Mouse (Mus musculus): ENCODE data around the gene Acap1. TPM values are rescaled to one million over a fixed set of nuclear protein-coding genes. Genes with fewer than 3 reads are reported as not detected.
A peak's percentile ranks its signal among the peaks of the same experiment; 100 is the strongest.

The Acap1 gene
- 1.0 and 1.2 TPM in 2 replicates for polyA plus RNA-seq (2016; fragmentation: Nextera tagmentation; extraction: Ambion mirVana)

DNA sequence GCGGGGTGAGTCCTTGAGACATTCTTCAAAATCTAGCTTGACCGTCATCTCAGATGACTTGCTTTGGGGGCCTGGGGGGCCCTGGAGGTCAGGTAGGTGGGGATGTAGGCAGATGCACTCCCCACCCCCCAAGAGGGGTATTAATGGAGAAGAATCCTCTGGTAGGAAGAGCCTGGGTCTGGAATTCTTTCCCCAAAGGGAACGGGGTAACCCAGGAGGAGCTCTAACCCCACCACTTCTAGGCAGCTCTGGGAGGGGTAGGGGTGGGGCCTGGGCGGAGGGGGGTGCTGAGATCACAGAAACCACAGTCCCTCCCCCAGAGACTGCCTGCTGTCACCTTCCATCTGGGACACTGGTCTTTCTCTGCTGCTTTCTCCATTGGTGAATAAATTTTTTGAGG lies at the start of gene Acap1:
Gene Acap1, minus strand, starts transcription at position 249 of the 400 bp plus-strand sequence.
- no peak for DNase-seq (ENCODE audit: low spot score)
- 69% methylated on average over 4 of the region's 4 CpGs for WGBS
- Histone ChIP-seq H3K4me3 (no peak within 1 kb of the TSS), H3K27me3 (ENCODE audit: low read depth, poor library complexity, severe bottlenecking) (no peaks in the 10 kb centered on the region), H3K4me1 (peaks cover 29% of the 10 kb centered on the region), H3K9me3 (replicated peaks) (no peaks in the 10 kb centered on the region), H3K36me3 (peaks cover 5% of the 10 kb centered on the region; the same call in 1 of the 2 replicates), H3K27ac (replicated peaks) (no peak within 1 kb of the TSS)

DNA sequence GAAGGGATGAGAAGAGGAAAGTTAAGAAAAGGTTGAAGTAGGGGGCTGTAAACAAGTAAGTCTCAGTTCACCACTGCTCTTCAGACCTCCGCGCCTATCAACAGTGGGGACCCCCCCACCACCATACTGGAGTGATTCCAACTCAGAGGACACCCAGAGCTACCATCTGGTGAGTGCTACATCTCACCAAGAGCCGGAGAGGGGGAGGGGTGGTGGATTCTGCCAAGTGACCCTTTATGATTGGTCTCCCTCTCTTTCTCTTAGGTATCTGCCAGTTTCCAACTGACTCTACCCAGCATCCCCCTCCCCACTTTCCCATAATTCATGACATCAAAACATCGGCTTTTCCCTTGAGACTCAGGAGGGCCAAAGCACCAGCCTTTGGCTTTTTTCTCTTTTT lies 45.6 kb upstream of the Acap1 start:
- H3K4me3 ChIP-seq = no peak overlapping the region
- H3K27ac ChIP-seq (replicated peaks) = no peak overlapping the region
- WGBS = 90% methylated on average over 4 of the region's 4 CpGs
- H3K9me3 ChIP-seq (replicated peaks) = no peaks in the 10 kb centered on the region
- H3K4me1 ChIP-seq = peaks cover 23% of the 10 kb centered on the region
- peaks cover 43% of the 10 kb centered on the region for H3K27me3 ChIP-seq (ENCODE audit: low read depth, poor library complexity, severe bottlenecking)
- no peak for DNase-seq (ENCODE audit: low spot score)
- peaks cover 31% of the 10 kb centered on the region for H3K36me3 ChIP-seq

DNA sequence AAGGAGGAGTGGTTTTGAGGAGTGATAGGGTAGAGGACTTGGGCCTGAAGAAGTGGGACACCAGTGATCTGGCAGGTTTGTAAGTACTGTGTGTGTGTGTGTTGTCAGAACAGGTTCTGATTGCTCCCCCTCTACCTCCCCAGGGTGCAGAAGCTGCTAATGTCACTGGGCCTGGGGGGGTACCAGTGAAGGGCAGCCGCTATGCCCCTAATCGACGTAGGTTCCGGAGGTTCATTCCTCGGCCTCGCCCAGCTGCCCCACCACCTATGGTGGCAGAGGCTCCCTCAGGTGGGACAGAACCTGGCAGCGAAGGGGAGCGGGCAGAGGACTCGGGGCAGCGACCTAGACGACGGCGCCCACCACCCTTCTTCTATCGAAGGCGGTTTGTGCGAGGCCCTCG lies 44.4 kb upstream of the Acap1 start:
- 93% methylated on average over 17 of the region's 17 CpGs for WGBS
- H3K27me3 ChIP-seq (ENCODE audit: low read depth, poor library complexity, severe bottlenecking) = peaks cover 55% of the 10 kb centered on the region
- peaks cover 19% of the 10 kb centered on the region for H3K36me3 ChIP-seq

DNA sequence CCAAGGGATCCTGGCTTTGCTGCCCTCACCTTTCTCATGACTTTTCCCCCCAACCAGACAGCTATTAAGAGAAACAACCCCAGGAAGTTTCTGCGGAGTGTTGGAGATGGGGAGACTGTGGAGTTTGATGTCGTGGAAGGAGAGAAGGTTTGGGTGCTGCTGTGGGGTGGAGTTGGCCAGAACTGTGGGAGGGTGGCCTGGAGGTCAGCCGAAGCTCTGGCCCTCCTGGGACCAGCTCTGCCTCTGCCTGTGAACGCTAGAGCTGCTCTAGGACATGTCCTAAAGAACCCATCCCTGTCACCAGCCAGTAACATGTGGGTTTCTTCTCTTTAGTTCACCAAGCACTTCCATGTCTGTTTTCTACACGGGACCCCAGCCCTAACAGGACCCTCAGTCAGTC lies 43.8 kb upstream of the Acap1 start:
- Histone ChIP-seq H3K36me3 (peaks cover 14% of the 10 kb centered on the region), H3K4me3 (no peak overlapping the region; the same call in 1 of the 2 replicates), H3K4me1 (peaks cover 39% of the 10 kb centered on the region), H3K27me3 (ENCODE audit: low read depth, poor library complexity, severe bottlenecking) (peaks cover 61% of the 10 kb centered on the region), H3K9me3 (replicated peaks) (no peaks in the 10 kb centered on the region), H3K27ac (replicated peaks) (no peak overlapping the region)
- DNase-seq (ENCODE audit: low spot score) = no peak
- 67% methylated on average over 5 of the region's 5 CpGs for WGBS

More for the DNA sequence above, 44.4 kb upstream of the Acap1 start:
- Histone ChIP-seq H3K4me3 (no peak overlapping the region), H3K9me3 (replicated peaks) (no peaks in the 10 kb centered on the region), H3K27ac (replicated peaks) (no peak overlapping the region), H3K4me1 (peaks cover 33% of the 10 kb centered on the region)
- no peak for DNase-seq (ENCODE audit: low spot score)

DNA sequence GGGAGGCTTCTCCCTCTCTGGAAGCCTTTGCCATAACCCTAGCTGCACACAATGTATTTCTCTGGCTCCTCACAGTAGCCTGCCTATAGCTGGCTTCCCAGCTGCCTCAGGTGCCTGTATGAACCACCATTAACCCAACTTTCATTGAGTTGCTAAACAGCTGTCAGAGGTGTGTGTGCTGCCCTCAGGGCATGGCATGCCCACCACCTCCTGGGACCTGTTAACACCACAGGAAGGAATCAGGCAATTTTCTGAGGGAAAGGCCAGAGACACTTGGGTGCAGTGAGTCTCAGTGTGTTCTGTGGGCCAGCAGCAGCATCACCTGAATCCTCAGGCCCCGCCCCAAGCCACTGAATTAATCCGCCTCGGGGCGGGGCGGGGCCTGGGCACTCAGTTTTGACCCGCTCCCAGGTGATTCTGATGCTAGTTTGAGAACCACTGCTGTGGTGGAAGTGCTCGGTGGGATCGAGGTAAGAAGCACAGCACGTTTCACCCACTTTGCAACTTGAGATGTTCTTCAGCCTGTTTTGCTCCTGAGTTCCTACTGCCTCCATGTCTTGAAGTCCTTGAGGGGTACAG lies 43.2 kb upstream of the Acap1 start:
- H3K4me3 ChIP-seq = peak overlapping the region; percentile 14; the same call in 1 of the 2 replicates

DNA sequence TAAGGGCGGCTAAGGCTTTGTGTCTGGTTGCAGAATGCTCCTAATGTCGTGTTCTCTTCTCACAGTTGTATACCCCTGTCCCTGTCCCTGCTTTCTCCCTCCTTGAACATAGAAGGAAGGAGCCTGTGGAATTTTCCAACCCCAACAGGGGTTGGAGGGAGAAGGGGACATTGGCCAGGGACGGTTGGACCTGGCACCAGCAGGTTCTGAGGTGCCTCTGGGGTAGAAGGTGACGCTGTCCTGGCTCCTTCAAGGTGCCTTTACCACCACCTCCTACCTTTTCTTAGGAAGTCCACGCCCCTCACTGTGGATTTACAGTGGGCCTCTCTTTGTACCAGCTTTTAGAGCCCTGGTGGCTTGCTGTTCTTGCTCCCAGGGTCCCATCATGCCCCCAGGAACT lies 42.5 kb upstream of the Acap1 start:
- no peak for DNase-seq (ENCODE audit: low spot score)
- H3K36me3 ChIP-seq = peaks cover 5% of the 10 kb centered on the region; the same call in 1 of the 2 replicates
- no peak overlapping the region for H3K27ac ChIP-seq (replicated peaks)
- 76% methylated on average over 5 of the region's 5 CpGs for WGBS
- no peaks in the 10 kb centered on the region for H3K9me3 ChIP-seq (replicated peaks)
- peak overlapping the region; percentile 3; the same call in 1 of the 2 replicates for H3K4me3 ChIP-seq
- peaks cover 62% of the 10 kb centered on the region for H3K27me3 ChIP-seq (ENCODE audit: low read depth, poor library complexity, severe bottlenecking)
- H3K4me1 ChIP-seq = peaks cover 43% of the 10 kb centered on the region

More for the DNA sequence above, 43.2 kb upstream of the Acap1 start:
- peaks cover 9% of the 10 kb centered on the region; the same call in 1 of the 2 replicates for H3K36me3 ChIP-seq
- WGBS = 27% methylated on average over 9 of the region's 9 CpGs
- H3K9me3 ChIP-seq (replicated peaks) = no peaks in the 10 kb centered on the region
- no peak overlapping the region for H3K27ac ChIP-seq (replicated peaks)
- no peak for DNase-seq (ENCODE audit: low spot score)
- H3K4me1 ChIP-seq = peaks cover 43% of the 10 kb centered on the region
- H3K27me3 ChIP-seq (ENCODE audit: low read depth, poor library complexity, severe bottlenecking) = peaks cover 62% of the 10 kb centered on the region

DNA sequence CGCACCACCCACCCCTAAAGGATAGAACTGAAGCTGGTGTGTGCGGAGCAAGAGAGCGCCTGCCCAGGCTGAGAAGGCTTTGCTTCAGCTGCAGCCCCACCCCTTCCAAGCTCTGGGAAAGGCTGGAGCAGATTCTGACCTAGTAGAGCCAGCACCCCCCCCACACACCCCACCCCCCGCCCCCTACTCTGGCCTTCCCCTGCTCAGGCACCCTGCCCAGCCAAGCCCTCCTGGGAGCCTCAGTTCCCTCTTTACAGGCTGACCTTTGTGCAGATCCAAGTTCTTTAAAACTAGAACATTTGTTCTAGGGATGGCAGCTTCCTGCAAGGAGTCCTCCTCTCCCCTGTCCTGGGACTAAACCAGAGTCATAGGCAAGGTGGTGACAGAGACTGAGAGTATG lies 42.0 kb upstream of the Acap1 start:
- Histone ChIP-seq H3K27ac (replicated peaks) (no peak overlapping the region), H3K4me1 (peaks cover 43% of the 10 kb centered on the region), H3K9me3 (replicated peaks) (no peaks in the 10 kb centered on the region), H3K36me3 (peaks cover under 1% of the 10 kb centered on the region; the same call in 1 of the 2 replicates), H3K4me3 (peak overlapping the region; percentile 3; the same call in 1 of the 2 replicates), H3K27me3 (ENCODE audit: low read depth, poor library complexity, severe bottlenecking) (peaks cover 62% of the 10 kb centered on the region)
- WGBS = 48% methylated on average over 4 of the region's 4 CpGs
- no peak for DNase-seq (ENCODE audit: low spot score)

DNA sequence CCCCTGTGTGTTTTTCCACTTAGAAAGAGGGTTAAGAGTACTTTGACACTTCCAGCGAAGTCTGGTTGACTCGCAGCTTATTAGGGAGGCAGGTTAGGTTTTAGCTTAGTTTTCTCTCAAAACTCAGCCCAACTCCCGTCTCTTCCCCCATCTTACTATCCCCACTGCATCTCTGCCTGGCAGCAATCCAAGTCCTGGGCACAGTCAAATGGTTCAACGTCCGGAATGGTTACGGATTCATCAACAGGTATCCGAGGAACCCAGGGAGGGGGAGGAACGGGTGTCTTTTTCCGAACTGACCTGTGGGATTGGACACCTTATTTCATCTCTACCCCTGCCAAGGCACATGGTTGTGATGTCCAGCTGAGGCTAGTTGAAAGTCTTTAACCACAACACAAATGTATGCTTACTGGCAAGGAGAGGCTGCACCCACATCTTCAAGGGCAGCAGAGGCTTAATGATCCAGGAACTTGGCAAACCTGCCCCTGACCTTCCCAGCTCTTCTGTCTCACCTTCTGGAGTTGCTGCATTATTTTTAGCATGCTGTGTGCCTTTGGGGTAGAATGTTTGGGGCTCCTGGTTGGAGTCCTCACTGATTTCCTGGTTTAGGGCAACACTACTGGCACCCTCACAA lies 41.5 kb upstream of the Acap1 start:
- Histone ChIP-seq H3K36me3 (no peaks in the 10 kb centered on the region), H3K4me1 (peaks cover 43% of the 10 kb centered on the region), H3K27me3 (ENCODE audit: low read depth, poor library complexity, severe bottlenecking) (peaks cover 62% of the 10 kb centered on the region), H3K9me3 (replicated peaks) (no peaks in the 10 kb centered on the region), H3K4me3 (peak overlapping the region; percentile 72), H3K27ac (replicated peaks) (no peak overlapping the region)
- DNase-seq (ENCODE audit: low spot score) = no peak
- 53% methylated on average over 9 of the region's 9 CpGs for WGBS

DNA sequence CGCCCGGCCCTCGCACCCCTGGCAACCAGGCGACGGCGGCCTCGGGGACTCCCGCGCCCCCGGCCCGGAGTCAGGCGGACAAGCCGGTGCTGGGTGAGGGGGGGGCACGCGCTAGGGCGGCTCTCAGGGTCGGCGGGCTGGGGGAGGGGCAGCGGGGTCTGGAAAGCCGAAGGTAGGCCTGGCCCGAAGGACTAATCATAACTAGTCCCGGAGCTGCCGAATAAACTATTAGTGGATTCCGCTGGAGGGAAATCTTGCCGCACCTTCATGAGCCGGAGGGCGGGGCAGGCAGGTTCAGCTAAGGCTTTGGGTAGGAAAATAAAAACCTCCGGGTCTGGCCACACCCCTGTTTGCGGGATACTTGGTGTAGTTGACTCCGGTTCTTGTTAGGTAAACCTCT lies 40.8 kb upstream of the Acap1 start:
- Histone ChIP-seq H3K9me3 (replicated peaks) (no peaks in the 10 kb centered on the region), H3K4me3 (peak overlapping the region; percentile 72), H3K27ac (replicated peaks) (peak overlapping the region; percentile 84), H3K27me3 (ENCODE audit: low read depth, poor library complexity, severe bottlenecking) (peaks cover 62% of the 10 kb centered on the region), H3K4me1 (peaks cover 43% of the 10 kb centered on the region), H3K36me3 (no peaks in the 10 kb centered on the region)
- DNase-seq (ENCODE audit: low spot score) = no peak
- WGBS = 3% methylated on average over 30 of the region's 30 CpGs

DNA sequence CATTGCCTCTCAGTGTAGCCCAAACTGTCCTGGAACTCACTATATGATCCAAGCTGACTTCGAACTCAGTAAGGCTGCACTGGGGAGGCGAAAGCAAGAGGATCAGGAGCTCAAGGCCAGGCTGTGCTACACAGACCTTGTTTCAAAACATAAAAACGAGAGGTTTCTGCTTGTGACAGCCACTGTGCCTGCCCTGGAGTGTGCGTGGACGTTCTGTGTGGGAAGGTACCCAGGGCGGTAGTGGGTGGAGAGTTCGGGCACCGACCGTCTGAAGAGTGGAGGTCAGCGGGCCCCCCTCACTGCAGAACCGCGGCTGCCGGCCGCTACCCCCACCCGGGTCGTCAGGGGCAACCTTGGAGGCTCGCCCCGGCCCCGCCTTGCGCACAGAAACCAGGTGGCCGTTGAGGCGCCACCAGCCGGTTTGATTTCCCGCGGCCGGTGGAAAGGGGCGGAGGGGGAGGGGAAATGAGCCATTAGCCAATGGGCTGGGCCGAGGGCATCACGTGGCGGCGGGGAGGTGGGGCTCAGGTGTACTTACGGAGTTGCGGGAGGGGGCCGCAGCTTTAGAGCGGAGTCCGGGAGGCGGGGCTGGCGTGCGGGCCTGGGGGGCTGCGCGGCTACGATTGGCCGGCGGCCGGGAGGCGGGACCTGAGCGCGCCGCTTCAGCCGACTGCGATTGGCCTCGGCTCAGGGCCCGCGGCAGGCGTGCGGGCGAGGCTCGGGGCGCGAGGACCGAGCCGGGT lies 40.0 kb upstream of the Acap1 start, which contains the start of gene Ybx2:
Gene Ybx2, plus strand, starts transcription at position 660 of the 743 bp plus-strand sequence.
- DNase-seq (ENCODE audit: low spot score) = peak; percentile 90
- Histone ChIP-seq H3K27me3 (ENCODE audit: low read depth, poor library complexity, severe bottlenecking) (peaks cover 62% of the 10 kb centered on the region), H3K36me3 (no peaks in the 10 kb centered on the region), H3K9me3 (replicated peaks) (no peaks in the 10 kb centered on the region), H3K4me3 (peak within 1 kb of the TSS; percentile 72), H3K4me1 (peaks cover 43% of the 10 kb centered on the region), H3K27ac (replicated peaks) (peak within 1 kb of the TSS; percentile 84)
- WGBS = 1% methylated on average over 62 of the region's 62 CpGs

DNA sequence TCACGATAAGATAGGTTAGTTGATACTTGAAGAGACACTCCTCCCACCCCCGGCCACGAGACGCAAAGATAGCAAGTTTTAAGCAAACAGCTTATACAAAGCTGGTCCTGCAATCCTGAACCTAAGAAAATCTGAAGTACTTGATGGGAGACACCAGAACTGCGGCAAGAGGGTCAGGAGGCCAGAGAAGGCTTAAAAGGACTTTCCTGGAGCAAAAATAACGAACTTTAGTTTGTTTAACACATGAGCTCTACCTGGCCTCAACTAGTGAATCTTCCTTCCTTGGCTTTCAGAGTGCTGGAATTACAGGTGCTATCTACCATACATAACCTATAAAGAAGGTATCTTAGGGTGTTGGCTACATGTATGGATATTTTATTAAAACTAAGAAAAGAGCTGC lies 39.3 kb upstream of the Acap1 start:
- H3K4me3 ChIP-seq = peak overlapping the region; percentile 72
- H3K9me3 ChIP-seq (replicated peaks) = no peaks in the 10 kb centered on the region
- WGBS = 20% methylated on average over 6 of the region's 6 CpGs
- peaks cover 56% of the 10 kb centered on the region for H3K27me3 ChIP-seq (ENCODE audit: low read depth, poor library complexity, severe bottlenecking)
- DNase-seq (ENCODE audit: low spot score) = no peak
- H3K4me1 ChIP-seq = peaks cover 43% of the 10 kb centered on the region
- no peak overlapping the region for H3K27ac ChIP-seq (replicated peaks)
- no peaks in the 10 kb centered on the region for H3K36me3 ChIP-seq

DNA sequence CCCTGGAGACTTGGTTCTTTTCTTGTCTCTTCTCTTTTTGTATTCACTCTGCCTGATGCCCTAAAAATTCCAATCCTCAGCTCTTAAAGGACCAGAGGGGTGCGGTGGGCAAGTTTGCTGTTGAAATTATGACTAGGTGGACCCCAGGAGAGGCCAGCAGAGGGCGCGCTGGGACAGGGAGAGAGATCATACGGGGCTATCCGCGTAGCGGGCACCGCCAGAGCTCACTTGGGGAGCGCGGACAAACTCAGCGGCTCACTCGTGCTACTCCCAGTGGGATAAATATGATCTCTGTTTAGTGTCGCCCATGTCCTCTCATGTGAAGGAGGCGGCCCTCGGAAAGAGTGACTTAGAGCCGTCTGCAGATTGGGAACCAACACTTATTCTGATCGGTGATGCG lies 38.8 kb upstream of the Acap1 start:
- H3K27ac ChIP-seq (replicated peaks) = no peak overlapping the region
- no peaks in the 10 kb centered on the region for H3K36me3 ChIP-seq
- 1% methylated on average over 18 of the region's 18 CpGs for WGBS
- H3K9me3 ChIP-seq (replicated peaks) = no peaks in the 10 kb centered on the region
- H3K4me1 ChIP-seq = peaks cover 43% of the 10 kb centered on the region
- H3K4me3 ChIP-seq = peak overlapping the region; percentile 72
- H3K27me3 ChIP-seq (ENCODE audit: low read depth, poor library complexity, severe bottlenecking) = peaks cover 51% of the 10 kb centered on the region
- peak; percentile 94 for DNase-seq (ENCODE audit: low spot score)
